Mouse (Mus musculus): Measurements from ENCODE around the gene Svs3a.
"Not testable (repeated sequence)": the region's sequence is repeated elsewhere in the genome, so short reads cannot be mapped to it uniquely, and the experiment has no call there.

Gene Svs3a

DNA sequence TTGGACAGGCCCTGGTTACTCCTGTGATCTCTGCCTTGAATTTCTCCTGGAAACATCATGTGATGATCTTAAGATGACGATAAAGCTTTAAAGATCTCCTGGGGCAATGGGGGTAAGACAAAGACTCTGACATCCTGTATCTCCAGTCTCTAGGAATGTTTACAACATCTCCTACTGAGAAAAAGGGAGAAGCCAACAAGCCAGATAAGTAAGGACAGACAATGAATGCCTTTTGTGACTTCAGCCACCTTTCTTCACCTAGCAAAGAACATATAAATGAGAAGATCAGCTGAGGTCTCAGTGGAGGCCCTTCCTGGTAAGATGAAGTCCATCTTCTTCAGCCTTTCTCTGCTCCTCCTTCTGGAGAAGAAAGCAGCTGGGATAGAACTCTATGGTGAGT is at the start of gene Svs3a:
Gene Svs3a, plus strand, starts transcription at position 301 of the 400 bp plus-strand sequence.
- DNase-seq (ENCODE audit: low spot score in 2 of 2), result not testable (repeated sequence)

DNA sequence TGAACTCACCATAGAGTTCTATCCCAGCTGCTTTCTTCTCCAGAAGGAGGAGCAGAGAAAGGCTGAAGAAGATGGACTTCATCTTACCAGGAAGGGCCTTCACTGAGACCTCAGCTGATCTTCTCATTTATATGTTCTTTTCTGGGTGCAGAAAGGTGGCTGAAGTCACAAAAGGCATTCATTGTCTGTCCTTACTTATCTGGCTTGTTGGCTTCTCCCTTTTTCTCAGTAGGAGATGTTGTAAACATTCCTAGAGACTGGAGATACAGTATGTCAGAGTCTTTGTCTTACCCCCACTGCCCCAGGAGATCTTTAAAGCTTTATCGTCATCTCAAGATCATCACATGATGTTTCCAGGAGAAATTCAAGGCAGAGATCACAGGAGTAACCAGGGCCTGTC is 32.5 kb upstream of the Svs3a start, which contains the start of gene Svs3b:
Gene Svs3b, minus strand, starts transcription at position 101 of the 400 bp plus-strand sequence.
- not testable (repeated sequence) for DNase-seq (ENCODE audit: low spot score in 2 of 2)

DNA sequence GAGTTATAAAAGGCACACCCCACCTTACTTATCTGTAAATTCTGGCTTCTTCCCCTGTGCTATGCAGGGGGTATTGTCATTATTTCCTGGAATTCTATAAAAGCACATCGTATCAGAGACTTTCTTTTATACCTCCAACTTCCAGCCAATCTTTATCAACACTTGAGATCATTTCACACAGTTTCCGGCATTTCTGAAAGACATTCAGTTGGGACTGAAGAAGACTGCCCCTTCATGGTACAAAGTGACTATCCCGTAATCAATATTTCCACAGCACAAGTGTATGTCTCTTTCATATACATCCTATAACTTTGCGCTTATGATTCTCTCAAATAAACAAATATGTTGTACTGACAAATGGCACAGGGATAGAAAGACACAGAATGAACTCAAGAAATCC is 10.7 kb upstream of the Svs3a start, which contains the start of gene Svs4:
Gene Svs4, minus strand, starts transcription at position 101 of the 400 bp plus-strand sequence.
- no peak for DNase-seq (ENCODE audit: low spot score in 2 of 2)

DNA sequence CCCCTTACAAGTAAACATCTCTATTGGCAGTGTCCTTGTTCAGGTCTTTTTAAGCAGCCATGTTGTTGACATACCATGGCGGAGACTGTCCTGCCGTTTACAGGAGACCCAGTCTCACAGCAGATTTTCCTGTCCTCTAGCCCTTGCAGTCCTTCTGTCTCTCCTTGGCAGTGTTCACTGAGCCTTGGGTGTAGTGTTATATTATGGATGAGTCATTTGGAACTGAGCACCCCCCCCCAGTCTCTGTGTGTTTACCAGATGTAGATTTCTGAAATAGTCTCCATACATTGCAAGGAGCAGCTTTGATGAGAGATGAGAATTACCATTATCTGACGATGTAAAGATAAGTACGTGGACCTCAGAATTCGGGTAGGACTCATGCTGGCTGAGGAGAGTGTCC is 23.5 kb downstream of the Svs3a start:
- no peak for DNase-seq (ENCODE audit: low spot score in 2 of 2)

DNA sequence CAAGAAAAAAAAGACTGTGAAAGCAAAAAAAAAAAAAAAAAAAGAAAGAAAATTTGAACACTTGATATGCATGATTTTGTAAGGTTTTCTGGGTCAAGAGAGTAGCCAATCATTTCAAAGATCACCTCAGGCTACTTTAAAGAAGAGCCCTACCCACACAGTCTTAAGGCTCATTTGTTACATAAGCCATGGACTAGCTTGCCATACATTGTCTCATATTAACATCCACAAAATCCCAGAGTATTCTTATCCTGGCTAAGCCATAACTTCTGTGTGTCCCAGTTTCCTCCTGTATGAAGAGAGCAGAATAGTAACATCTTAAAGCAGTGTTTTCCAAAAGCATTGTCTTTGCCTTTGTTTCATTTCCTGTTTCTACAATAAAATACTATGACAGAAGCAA is 26.4 kb downstream of the Svs3a start:
- not testable (repeated sequence) for DNase-seq (ENCODE audit: low spot score in 2 of 2)

DNA sequence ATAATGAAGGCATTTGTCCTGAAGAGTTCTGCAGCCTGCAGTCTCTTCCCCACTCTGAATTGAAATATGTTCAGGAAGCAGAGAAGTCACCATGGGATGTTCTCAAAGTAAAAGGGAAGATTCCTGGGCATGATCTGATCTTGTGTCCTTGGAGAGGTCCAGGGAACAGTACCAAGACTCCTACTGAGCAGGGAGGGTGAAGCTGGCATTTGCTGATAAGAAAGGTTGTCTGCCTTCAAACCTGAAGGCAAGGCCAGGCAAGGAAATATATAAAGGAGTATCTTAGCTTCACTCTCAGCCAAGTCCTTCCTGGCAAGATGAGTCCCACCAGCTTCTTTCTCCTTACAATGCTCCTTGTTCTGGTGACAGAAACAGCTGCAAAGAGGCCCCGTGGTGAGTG is 27.4 kb downstream of the Svs3a start, which contains the start of gene Svs6:
Gene Svs6, plus strand, starts transcription at position 301 of the 400 bp plus-strand sequence.
- DNase-seq (ENCODE audit: low spot score in 2 of 2), result not testable (repeated sequence)

DNA sequence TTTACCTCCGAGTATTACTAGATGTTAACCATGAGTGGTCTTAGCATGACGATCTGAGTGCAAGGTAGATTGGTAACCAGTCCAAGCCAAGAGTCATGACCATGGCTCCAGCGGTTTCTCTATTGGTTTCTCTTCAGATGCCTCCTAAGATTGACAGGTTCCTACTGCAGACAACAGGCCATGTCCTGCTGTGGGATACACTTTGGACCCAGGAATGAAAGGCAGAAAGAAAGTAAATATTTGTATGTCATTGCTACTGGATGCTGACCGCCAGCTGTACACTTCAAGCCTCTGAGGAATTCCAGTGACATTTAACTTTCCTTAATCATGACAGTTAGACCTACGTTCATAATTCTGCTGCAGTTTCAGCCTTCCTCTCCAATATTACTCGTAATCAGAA is 31.9 kb downstream of the Svs3a start:
- no peak for DNase-seq (ENCODE audit: low spot score in 2 of 2)

DNA sequence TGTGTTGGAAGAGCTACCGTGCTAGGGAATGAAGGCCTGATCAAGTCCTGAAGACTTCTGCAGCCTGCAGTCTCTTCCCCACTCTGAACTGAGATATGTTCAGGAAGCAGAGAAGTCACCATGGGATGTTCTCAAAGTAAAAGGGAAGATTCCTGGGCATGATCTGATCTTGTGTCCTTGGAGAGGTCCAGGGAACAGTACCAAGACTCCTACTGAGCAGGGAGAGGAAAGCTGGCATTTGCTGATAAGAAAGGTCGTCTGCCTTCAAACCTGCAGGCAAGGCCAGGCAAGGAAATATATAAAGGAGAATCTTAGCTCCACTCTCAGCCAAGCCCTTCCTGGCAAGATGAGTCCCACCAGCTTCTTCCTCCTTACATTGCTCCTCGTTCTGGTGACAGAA is 43.4 kb downstream of the Svs3a start, which contains the start of gene Svs5:
Gene Svs5, plus strand, starts transcription at position 301 of the 400 bp plus-strand sequence.
- DNase-seq (ENCODE audit: low spot score in 2 of 2), result not testable (repeated sequence)

Data from spleen, postnatal 36 days (tissue).